Mouse (Mus musculus): ENCODE measurements around the gene Ksr2. TPM values are rescaled to one million over a fixed set of nuclear protein-coding genes. Genes with fewer than 3 reads are reported as not detected.

Ksr2 gene
- polyA plus RNA-seq, 1 experiment from 2014 or later: 0.46 TPM

DNA sequence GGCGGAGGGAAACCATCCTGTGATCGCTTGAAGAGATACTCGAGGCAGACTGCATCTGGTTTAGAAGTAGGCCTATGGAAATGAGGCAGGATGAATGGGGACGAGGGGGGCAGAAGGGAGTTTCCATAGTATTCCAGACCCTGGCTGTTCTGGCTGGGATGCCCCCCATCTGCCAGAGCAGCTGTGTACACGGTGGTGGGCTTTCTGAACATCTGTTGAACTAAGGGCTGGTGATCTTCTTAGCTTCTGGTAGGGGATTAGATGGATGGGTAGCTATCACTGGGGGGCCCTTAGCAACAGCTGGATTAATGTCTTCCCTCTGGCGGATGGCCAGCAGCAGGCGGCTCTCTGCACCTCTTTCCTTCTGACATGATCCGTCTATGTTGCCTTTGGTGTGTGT lies 276.0 kb downstream of the Ksr2 start:
- Histone ChIP-seq H3K27me3 (replicated peaks) (no peaks in the 10 kb centered on the region), H3K4me2 (replicated peaks) (no peak overlapping the region), H3K36me3 (no peaks in the 10 kb centered on the region), H3K4me1 (replicated peaks) (0 out of 2 replicates have a peak, but pooled peaks cover 3% of the 10 kb centered on the region), H3K9me3 (no peaks in the 10 kb centered on the region), H3K4me3 (replicated peaks) (no peak overlapping the region), H3K27ac (no peak overlapping the region), H3K9ac (no peak overlapping the region)
- WGBS: 45% methylated on average over 8 of the region's 8 CpGs
- no peak for ATAC-seq

GRCm38 (mm10) chr5:117691271-117691670 lies 277.5 kb downstream of the Ksr2 start:
- ATAC-seq: no peak
- Histone ChIP-seq H3K36me3 (no peaks in the 10 kb centered on the region), H3K4me1 (replicated peaks) (0 out of 2 replicates have a peak, but pooled peaks cover 3% of the 10 kb centered on the region), H3K27me3 (replicated peaks) (no peaks in the 10 kb centered on the region), H3K9ac (no peak overlapping the region), H3K9me3 (no peaks in the 10 kb centered on the region), H3K27ac (no peak overlapping the region), H3K4me3 (replicated peaks) (no peak overlapping the region), H3K4me2 (replicated peaks) (no peak overlapping the region)
- WGBS: 70% methylated on average over 7 of the region's 7 CpGs

DNA sequence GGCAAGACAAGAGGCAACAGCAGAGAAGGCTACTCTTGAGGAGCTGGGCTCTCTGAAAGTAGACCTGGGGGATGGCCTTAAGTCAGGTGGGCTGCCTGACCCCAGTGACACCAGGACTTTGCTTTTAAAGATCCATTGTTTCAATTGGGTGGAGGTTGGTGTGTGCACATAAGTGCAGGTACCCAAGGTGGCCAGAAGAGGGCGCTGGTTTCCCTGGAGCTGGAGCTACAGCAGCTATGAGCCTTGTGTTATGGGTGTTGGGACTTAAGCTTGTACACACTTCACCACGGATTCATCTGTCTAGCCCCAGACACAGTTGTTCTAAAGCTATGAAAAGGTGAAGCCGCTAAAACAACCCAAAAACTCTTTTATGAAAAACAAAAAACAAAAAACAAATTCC lies 279.8 kb downstream of the Ksr2 start:
- Histone ChIP-seq H3K9ac (no peak overlapping the region), H3K4me1 (replicated peaks) (0 out of 2 replicates have a peak, but pooled peaks cover 3% of the 10 kb centered on the region), H3K4me2 (replicated peaks) (no peak overlapping the region), H3K9me3 (no peaks in the 10 kb centered on the region), H3K4me3 (replicated peaks) (no peak overlapping the region), H3K27ac (no peak overlapping the region), H3K27me3 (replicated peaks) (no peaks in the 10 kb centered on the region), H3K36me3 (no peaks in the 10 kb centered on the region)
- WGBS: 64% methylated on average over 3 of the region's 3 CpGs
- ATAC-seq: no peak

DNA sequence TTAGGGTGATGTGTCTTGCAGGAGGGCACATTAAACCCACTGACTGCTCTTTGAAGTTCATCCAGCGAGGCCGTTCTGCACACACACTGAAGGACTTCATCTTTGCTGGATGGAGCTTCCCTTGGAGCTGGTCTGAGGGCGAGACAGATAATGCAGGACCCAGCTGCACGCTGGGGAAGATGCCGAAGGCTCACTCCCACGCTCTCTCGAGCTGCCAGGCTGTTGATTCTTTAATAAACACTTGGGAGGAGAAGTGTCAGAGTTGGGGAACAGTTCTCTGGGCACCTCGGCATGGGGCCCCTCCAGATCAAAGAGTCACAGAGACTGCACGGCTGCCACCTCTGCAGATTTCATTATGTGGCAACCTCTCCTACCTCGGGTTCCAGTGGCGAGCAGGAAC lies 280.8 kb downstream of the Ksr2 start:
- WGBS: 27% methylated on average over 11 of the region's 11 CpGs
- Histone ChIP-seq H3K9ac (no peak overlapping the region), H3K9me3 (no peaks in the 10 kb centered on the region), H3K4me3 (replicated peaks) (no peak overlapping the region), H3K4me1 (replicated peaks) (0 out of 2 replicates have a peak, but pooled peaks cover 3% of the 10 kb centered on the region), H3K27ac (no peak overlapping the region), H3K4me2 (replicated peaks) (no peak overlapping the region), H3K36me3 (no peaks in the 10 kb centered on the region), H3K27me3 (replicated peaks) (no peaks in the 10 kb centered on the region)
- ATAC-seq: no peak

- H3K4me2 ChIP-seq (replicated peaks): no peak overlapping the region
- 0 out of 2 replicates have a peak, but pooled peaks cover 3% of the 10 kb centered on the region for H3K4me1 ChIP-seq (replicated peaks)
- H3K27me3 ChIP-seq (replicated peaks): no peaks in the 10 kb centered on the region
- no peaks in the 10 kb centered on the region for H3K9me3 ChIP-seq
- H3K9ac ChIP-seq: no peak overlapping the region
- 89% methylated on average over 8 of the region's 8 CpGs for WGBS
- no peak overlapping the region for H3K27ac ChIP-seq
- ATAC-seq: no peak
- H3K36me3 ChIP-seq: no peaks in the 10 kb centered on the region
- H3K4me3 ChIP-seq (replicated peaks): no peak overlapping the region
These were observed 282.6 kb downstream of the Ksr2 start for GRCm38 (mm10) chr5:117696366-117696765.

- H3K4me1 ChIP-seq (replicated peaks): 0 out of 2 replicates have a peak, but pooled peaks cover 3% of the 10 kb centered on the region
- no peaks in the 10 kb centered on the region for H3K27me3 ChIP-seq (replicated peaks)
- no peaks in the 10 kb centered on the region for H3K36me3 ChIP-seq
- WGBS: 67% methylated on average over 6 of the region's 6 CpGs
- no peak overlapping the region for H3K4me2 ChIP-seq (replicated peaks)
- no peak for ATAC-seq
- no peak overlapping the region for H3K4me3 ChIP-seq (replicated peaks)
- no peak overlapping the region for H3K9ac ChIP-seq
- H3K9me3 ChIP-seq: no peaks in the 10 kb centered on the region
- no peak overlapping the region for H3K27ac ChIP-seq
These were observed 283.8 kb downstream of the Ksr2 start for GRCm38 (mm10) chr5:117697589-117697988.

DNA sequence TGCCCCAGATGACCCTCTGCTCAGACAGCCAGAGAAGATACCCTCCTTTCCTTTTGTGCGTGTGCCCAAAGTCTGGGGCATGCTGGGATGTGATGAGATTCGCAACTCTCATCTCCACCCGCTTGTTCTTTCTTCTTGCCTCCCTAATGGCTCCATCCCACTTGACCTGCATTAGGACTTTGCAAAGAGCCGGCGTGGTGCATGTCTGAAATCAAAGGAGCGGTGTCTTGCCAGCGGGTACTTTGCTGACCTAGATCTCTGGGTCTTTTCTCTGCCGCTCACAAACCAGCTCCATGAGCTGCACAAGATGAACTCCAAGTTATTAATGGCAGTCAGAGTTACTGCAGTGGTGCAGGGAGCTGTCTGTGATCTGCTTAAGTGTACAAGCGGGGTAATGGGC lies 290.6 kb downstream of the Ksr2 start:
- WGBS: 73% methylated on average over 9 of the region's 9 CpGs
- no peaks in the 10 kb centered on the region for H3K36me3 ChIP-seq
- no peaks in the 10 kb centered on the region for H3K4me1 ChIP-seq (replicated peaks)
- no peak overlapping the region for H3K9ac ChIP-seq
- no peak overlapping the region for H3K4me3 ChIP-seq (replicated peaks)
- no peaks in the 10 kb centered on the region for H3K9me3 ChIP-seq
- no peak overlapping the region for H3K27ac ChIP-seq
- no peaks in the 10 kb centered on the region for H3K27me3 ChIP-seq (replicated peaks)
- no peak overlapping the region for H3K4me2 ChIP-seq (replicated peaks)
- no peak for ATAC-seq

DNA sequence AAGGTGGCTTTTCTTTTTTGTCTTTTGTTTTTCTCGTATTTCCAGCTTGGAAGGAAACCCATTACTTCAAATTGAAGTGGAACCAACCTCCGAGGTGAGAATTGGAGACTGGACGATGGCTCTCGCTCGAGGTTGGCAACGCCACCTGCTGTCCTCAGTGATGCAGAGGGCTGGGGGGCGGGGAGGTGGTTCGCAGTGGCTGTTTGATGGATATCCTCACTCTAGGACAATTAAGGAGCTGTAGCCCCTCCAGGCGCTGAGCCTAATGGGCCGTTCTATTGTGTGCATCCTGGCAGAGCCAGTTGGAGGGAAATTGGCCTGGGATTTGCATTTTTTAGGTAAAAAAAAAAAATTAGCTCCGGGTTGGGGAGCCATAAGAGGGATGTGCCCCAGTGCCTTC lies 292.8 kb downstream of the Ksr2 start:
- ATAC-seq: no peak
- no peaks in the 10 kb centered on the region for H3K9me3 ChIP-seq
- no peak overlapping the region for H3K9ac ChIP-seq
- H3K27ac ChIP-seq: no peak overlapping the region
- H3K27me3 ChIP-seq (replicated peaks): no peaks in the 10 kb centered on the region
- no peaks in the 10 kb centered on the region for H3K4me1 ChIP-seq (replicated peaks)
- H3K4me2 ChIP-seq (replicated peaks): no peak overlapping the region
- no peaks in the 10 kb centered on the region for H3K36me3 ChIP-seq
- no peak overlapping the region for H3K4me3 ChIP-seq (replicated peaks)
- WGBS: 32% methylated on average over 11 of the region's 11 CpGs

DNA sequence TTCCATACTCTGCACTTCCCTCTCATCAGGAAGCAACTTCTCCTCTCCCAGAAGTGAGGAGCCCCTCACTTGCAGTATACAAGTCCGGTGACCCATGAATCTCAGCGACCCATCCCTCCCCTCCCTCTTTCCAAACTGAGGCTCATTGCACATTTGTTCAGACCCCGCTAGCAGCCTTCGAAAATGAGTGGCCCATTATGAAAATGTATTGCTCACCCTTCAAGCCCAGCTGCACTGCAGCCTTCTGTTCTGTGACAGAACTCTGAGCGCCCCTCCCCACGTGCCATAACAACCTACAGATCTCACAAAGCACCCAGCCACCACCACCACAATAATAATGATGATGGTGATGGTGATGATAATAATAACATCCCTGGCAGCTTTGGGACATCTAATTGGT lies 295.5 kb downstream of the Ksr2 start:
- ATAC-seq: no peak
- no peak overlapping the region for H3K4me3 ChIP-seq (replicated peaks)
- H3K9me3 ChIP-seq: no peaks in the 10 kb centered on the region
- H3K27ac ChIP-seq: no peak overlapping the region
- no peaks in the 10 kb centered on the region for H3K27me3 ChIP-seq (replicated peaks)
- 0 out of 2 replicates have a peak, but pooled peaks cover 3% of the 10 kb centered on the region for H3K4me1 ChIP-seq (replicated peaks)
- H3K36me3 ChIP-seq: no peaks in the 10 kb centered on the region
- 78% methylated on average over 6 of the region's 6 CpGs for WGBS
- H3K4me2 ChIP-seq (replicated peaks): no peak overlapping the region
- H3K9ac ChIP-seq: no peak overlapping the region

GRCm38 (mm10) chr5:117711636-117712035 lies 297.8 kb downstream of the Ksr2 start:
- Histone ChIP-seq H3K36me3 (no peaks in the 10 kb centered on the region), H3K27ac (no peak overlapping the region), H3K9ac (no peak overlapping the region), H3K4me3 (replicated peaks) (no peak overlapping the region), H3K4me2 (replicated peaks) (no peak overlapping the region), H3K4me1 (replicated peaks) (0 out of 2 replicates have a peak, but pooled peaks cover 3% of the 10 kb centered on the region), H3K27me3 (replicated peaks) (no peaks in the 10 kb centered on the region), H3K9me3 (no peaks in the 10 kb centered on the region)
- ATAC-seq: no peak
- WGBS: 80% methylated on average over 10 of the region's 10 CpGs

DNA sequence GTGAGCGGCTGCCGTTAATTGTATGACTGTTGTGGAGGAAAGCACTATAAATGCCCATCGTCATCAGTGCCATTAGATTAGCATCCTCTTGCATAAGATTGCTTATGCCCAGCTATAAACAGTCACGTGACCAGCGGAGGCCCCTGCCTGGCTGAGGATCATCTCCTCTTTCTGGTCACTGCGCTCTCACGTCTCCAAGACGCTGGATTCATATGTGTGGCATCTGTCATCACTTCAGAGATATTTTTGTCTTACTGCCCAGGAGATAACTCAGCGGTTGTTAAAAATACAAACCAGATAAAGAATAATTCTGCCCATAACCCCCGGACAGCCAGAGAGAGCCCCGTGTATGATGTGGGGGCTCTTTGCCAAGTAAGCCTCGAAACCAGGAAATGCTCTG lies 298.4 kb downstream of the Ksr2 start:
- Histone ChIP-seq H3K9me3 (no peaks in the 10 kb centered on the region), H3K4me1 (replicated peaks) (0 out of 2 replicates have a peak, but pooled peaks cover 3% of the 10 kb centered on the region), H3K4me2 (replicated peaks) (no peak overlapping the region), H3K27me3 (replicated peaks) (no peaks in the 10 kb centered on the region), H3K9ac (no peak overlapping the region), H3K36me3 (no peaks in the 10 kb centered on the region), H3K4me3 (replicated peaks) (no peak overlapping the region), H3K27ac (no peak overlapping the region)
- 55% methylated on average over 12 of the region's 12 CpGs for WGBS
- no peak for ATAC-seq

DNA sequence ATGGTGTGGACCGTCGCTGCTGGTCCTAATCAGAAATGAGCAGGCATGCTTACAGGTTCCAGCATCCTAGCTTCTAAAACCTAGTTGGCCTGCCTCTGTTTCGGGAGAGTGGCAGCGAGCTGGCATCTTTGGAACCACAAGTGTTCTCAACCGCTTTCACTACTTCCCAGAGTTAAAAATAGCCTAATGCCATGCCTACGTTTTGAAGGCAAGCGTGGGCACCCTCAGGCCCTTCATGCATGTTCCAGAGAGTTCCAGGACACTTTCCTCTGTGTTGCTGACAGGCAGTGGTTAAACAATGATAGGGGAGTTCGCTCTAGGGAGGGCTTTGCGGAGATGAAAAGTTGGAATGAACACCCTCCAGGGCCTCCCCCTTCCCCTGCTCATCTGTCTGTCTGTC lies 303.3 kb downstream of the Ksr2 start:
- Histone ChIP-seq H3K4me1 (replicated peaks) (0 out of 2 replicates have a peak, but pooled peaks cover 2% of the 10 kb centered on the region), H3K27ac (no peak overlapping the region), H3K9me3 (no peaks in the 10 kb centered on the region), H3K4me2 (replicated peaks) (no peak overlapping the region), H3K27me3 (replicated peaks) (no peaks in the 10 kb centered on the region), H3K9ac (no peak overlapping the region), H3K4me3 (replicated peaks) (no peak overlapping the region), H3K36me3 (no peaks in the 10 kb centered on the region)
- WGBS: 87% methylated on average over 9 of the region's 9 CpGs
- no peak for ATAC-seq

DNA sequence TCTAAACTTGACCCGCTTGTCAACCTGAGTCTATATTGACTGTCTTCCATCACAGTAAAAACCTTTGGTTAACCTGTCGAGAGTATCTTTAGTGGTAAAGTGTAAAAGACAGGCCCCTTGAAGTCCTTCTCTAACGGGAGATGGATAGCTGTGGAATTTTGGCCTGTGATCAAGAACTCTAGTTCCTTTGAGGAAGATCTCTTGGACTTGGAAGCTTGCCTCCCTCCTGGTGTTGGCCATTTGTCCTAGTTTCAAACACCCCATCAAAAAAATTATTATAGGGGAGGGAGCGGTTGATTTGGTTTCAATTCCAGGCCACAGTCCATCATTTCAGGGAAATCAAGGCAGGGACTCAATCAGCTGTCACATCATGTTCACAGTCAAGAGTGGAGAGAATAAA lies 309.5 kb downstream of the Ksr2 start:
- H3K27me3 ChIP-seq (replicated peaks): no peaks in the 10 kb centered on the region
- H3K36me3 ChIP-seq: no peaks in the 10 kb centered on the region
- no peak overlapping the region for H3K27ac ChIP-seq
- peaks cover 3% of the 10 kb centered on the region; the same call in 1 of the 2 replicates for H3K4me1 ChIP-seq (replicated peaks)
- 68% methylated on average over 4 of the region's 4 CpGs for WGBS
- no peak overlapping the region for H3K4me3 ChIP-seq (replicated peaks)
- H3K4me2 ChIP-seq (replicated peaks): no peak overlapping the region
- H3K9ac ChIP-seq: no peak overlapping the region
- no peak for ATAC-seq
- no peaks in the 10 kb centered on the region for H3K9me3 ChIP-seq

Data from intestine, embryonic 15.5 days (tissue).